Mouse (Mus musculus) left cerebral cortex, postnatal 36 days (tissue): ENCODE measurements around the gene Bglap2. TPM values are rescaled to one million over a fixed set of nuclear protein-coding genes. Genes with fewer than 3 reads are reported as not detected.
A peak's percentile ranks its signal among the peaks of the same experiment; 100 is the strongest.

Source experiments
- DNase-seq, 2 experiments: peaks; one replicate each; pipeline ENCODE4 v3.0.0; 2021 to 2022; ENCODE audit warnings: low spot score in 2 of 2, mixed read lengths in 1 of 2
- intact Hi-C: fragments of 180-260 bp; cut with DNase I; formaldehyde crosslinking; loops from one replicate; pipeline ENCODE4 v1.15.1; 2025
- total RNA-seq, 2 experiments: library from RNA; stranded (reverse); gene quantifications; 2 replicates each; pipeline ENCODE4 v1.2.3; 2021

Gene Bglap2
- total RNA-seq, 2 experiments from 2014 or later = 2.6 to 2.7 TPM

DNA sequence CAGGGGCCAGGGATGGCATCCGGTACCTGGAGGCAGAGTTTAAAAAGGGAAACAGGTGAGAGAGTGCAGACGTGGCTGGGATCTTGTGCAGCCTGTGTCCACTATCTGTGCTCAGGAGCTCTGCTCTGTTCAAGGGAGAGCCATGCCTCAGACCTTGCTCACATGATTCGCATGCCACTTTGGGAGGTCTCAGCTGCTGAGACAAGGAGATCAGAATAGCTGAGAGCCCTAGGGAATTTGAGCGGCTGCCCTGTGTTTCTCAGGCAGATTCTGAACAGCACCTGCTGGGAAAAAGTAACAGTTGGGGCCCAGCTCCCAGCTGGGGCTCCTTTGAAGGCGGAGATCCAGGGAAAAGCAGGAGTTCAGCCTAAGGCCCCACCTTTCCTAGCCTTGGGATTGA, 18.9 kb downstream of the Bglap2 start:
- no peak for DNase-seq
- intact Hi-C loops = no loop called here

DNA sequence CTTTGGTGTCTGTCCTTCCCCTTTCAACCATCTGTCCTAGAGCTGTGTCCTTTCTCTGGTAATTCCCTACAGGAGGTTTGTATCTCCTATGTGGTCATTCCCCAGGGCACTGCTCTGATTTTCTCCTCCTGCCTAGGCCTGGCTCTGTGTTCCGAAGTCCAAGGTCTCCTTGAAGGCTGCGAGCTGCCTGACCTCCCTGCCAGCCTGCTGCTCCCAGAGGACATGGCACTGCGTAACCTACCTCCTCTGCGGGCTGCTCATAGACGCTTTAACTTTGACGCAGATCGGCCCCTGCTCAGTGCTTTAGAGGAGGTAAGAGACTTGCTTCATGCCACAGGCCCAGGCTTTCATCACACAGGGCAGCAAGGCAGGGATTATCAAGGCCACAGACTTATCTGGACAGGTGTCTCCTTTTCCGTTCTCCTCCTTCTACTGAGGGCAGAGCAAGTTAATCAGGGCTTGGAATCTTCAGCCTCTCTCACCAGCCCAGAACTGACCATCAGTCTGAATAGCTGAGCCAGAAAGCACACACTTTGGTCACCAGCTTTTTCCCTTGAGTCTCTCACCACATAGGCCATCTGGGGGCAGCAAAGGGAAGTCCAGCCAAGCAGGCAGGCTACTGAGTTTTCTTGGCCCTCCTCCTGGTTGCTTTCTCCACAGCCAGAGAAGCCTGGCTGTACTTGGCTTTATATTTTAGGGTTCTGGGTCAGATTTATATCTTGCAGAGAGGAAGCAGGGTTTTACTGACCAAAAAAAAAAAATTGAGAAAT, 23.9 kb downstream of the Bglap2 start:
- intact Hi-C loops = loop anchor here (5.0 kb wide), 1 partner anchor 42 kb away; no protein-coding TSS in a partner anchor
- DNase-seq = no peak

DNA sequence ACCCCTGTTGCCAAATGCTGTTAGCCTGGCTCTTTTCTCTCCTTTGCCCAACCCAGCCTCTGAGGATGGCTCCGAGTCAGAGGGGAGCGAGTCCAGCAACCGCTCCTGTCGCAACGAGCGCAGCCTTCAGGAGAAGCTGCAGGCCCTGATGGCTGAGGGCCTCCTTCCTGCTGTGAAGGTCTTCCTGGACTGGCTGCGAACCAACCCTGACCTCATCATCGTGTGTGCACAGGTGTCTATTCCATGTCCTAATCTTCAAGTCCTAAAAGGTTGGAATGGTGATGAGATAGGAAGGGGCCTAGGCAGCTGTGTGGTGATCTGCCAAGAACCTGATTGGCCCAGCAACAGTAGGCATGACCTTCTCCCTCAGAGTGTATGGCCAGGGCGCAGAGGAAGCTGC, 25.6 kb downstream of the Bglap2 start:
- no peak for DNase-seq
- intact Hi-C loops = loop anchor here (5.0 kb wide), 1 partner anchor 41 kb away; no protein-coding TSS in a partner anchor

- intact Hi-C loops = loop anchor here (5.0 kb wide), 1 partner anchor 38 kb away; no protein-coding TSS in a partner anchor
- DNase-seq = no peak
Measured at GRCm38 (mm10) chr3:88350732-88351131, 27.8 kb downstream of the Bglap2 start.

DNA sequence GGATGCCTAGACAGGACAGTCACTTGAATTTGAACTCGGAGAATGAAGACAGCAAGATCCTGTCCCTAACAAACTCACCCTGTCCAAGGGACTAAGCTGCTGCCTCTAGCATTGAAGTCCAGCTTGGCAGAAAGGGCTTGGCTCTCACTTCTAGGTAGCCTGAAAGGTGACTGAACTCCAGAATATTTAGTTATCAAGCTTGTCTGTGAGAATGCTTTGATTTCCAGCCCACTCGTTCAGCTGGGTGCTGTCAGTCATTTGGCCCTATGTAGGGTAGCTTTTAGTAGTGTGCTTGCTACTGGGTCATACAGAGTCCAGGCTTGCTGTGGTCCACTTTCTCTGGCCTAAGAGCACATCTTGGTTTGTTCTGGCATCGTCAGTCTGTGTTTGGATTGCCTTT, 39.5 kb downstream of the Bglap2 start:
- DNase-seq = no peak
- intact Hi-C loops = loop anchor here (5.0 kb wide), 1 partner anchor 42 kb away; the partner anchor contains the start of genes Cct3 and Tsacc

GRCm38 (mm10) chr3:88338316-88338715, 40.2 kb downstream of the Bglap2 start:
- no peak for DNase-seq
- intact Hi-C loops = loop anchor here (5.0 kb wide), 1 partner anchor 41 kb away; the partner anchor contains the start of genes Cct3 and Tsacc

DNA sequence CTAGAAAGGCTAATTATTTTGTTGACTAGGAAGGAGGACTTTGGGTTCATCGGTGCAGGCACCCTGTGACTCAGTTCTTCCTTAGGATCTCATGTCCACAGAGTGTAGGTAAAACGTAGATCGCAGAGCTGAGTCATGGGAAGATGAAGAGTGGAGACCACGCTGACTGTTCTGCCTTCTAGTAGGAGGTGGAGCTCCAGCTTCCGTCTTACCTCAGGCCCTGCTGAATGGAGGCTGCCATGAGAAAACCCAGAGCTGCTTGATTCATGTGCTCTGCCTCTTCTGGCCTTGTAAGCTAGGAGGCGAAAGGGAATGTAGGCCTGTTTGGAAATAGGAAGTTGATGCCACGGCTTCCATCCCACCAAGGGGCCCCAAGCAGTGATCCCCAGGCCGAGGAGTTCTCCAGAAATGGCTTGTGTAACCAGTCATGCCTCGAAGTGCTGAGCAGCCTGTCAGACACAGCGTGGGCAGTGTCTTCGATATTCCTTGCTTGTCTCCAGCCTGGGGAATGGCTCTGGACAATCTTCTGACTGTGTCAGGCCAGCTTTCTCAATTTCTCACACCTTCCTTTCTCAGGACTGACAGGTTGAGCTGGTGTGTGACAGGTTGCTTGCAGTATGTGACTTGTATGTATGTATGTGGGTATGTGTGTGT, 41.0 kb downstream of the Bglap2 start:
- intact Hi-C loops = loop anchor here (5.0 kb wide), 1 partner anchor 40 kb away; the partner anchor contains the start of genes Cct3 and Tsacc
- DNase-seq = peak; percentile 54 to 59

DNA sequence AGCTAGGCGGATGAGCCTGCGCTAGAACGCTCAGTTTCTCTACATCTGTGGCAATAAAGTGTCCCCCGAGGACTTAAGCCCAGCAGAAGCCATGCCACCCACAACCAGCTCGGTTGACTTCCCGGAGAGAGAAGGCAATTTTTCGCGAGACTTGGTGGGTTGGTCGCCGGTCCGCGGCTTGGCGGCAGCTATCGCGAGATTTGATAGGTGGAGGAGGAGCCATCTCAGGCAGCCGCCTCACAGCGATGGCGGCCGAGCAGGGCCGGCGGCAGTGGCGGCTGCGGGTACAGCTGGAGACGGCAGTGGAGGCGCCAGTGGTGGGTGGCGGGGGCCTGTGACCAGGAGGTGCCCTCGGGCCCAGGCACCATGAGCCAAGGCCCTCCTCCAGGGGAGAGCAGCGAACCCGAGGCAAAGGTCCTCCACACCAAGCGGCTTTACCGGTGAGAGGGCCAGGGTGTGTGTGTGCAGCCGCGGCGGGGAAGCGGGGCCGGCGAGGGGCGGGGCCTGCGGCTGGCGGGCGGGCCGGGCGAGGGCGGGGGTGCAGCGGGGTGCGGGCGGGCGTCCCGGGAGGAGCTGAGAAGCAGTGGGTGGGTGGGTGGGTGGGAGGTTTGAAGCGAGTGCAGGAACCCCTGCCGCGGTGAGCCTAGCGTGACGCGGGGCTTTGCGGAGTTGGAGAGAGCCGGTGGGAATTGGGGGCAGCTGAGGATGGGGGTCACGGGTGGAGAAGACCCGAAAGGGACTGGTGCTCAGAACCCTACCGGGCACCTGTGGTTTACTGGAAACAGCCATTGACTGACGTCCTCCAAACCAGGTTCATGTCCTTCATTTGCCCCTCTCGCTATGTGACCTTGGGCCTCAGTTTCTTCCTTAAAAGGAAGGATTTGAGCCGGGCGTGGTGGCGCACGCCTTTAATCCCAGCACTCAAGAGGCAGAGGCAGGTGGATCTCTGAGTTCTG, 42.2 kb downstream of the Bglap2 start, which contains the start of the genes Tmem79 and Smg5:
Gene Tmem79 (minus strand): TSS at position 91 of the 956 bp plus-strand sequence.
Gene Smg5 (plus strand): TSS at position 203 of the 956 bp plus-strand sequence.
- intact Hi-C loops = loop anchor here (5.0 kb wide), 1 partner anchor 39 kb away; the partner anchor contains the start of genes Cct3 and Tsacc
- peak; percentile 97 for DNase-seq

GRCm38 (mm10) chr3:88335436-88336053, 43.0 kb downstream of the Bglap2 start:
- intact Hi-C loops = loop anchor here (5.0 kb wide), 1 partner anchor 38 kb away; the partner anchor contains the start of genes Cct3 and Tsacc
- no peak for DNase-seq

- intact Hi-C loops = loop anchor here (5.0 kb wide), 1 partner anchor 38 kb away; the partner anchor contains the start of genes Cct3 and Tsacc
- no peak for DNase-seq
Measured at GRCm38 (mm10) chr3:88334902-88335435, 43.5 kb downstream of the Bglap2 start.

DNA sequence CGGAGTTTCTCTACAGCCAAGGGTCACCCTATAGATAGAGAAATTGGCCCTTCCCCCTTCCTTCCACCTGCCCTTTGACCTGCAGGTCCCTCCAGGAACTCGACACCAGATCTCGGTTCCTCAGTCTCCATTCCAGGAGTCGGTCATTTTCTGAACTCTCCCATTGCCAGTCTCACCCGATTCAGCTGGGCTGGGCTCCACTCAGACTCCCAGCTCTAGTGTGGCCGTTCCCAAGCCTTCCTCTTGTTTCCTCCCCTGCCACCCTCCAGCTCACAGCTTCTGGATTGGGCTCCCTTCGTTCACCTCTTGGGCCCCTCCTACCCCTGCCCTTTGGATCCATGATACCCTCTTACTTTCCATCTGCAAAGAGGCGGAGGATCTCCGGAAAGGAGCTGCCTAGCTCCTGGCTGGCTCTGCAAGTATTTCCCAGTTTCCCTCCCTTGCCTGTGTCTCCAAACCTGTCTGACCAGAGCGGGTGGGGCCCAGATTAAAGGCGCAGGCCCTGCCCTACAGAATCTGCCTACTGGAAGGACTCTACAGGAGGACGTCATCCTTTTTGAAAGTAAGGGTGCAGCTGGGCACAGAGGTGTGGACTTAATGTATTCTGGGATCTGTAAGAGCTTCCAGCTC, 44.4 kb downstream of the Bglap2 start:
- no peak for DNase-seq
- intact Hi-C loops = no loop called here

GRCm38 (mm10) chr3:88331282-88331681, 47.2 kb downstream of the Bglap2 start:
- DNase-seq = no peak
- intact Hi-C loops = no loop called here

GRCm38 (mm10) chr3:88328956-88329355, 49.5 kb downstream of the Bglap2 start:
- intact Hi-C loops = no loop called here
- DNase-seq = no peak

Other genes starting within 250 kb of the Bglap2 start
- gene Mef2d, start 236.3 kb downstream of the Bglap2 start, total RNA-seq = 100 to 1,000 TPM; 203 to 231 TPM
- gene Rhbg, start 124.0 kb downstream of the Bglap2 start, total RNA-seq = not detected
- under 1 TPM; 0.45 to 0.52 TPM for gene Gm38392, start 91.5 kb downstream of the Bglap2 start, total RNA-seq
- gene Tsacc, start 81.7 kb downstream of the Bglap2 start, total RNA-seq = 1 to 10 TPM; 2.3 to 6.0 TPM
- gene Cct3, start 81.6 kb downstream of the Bglap2 start, total RNA-seq = 100 to 1,000 TPM; 170 TPM
- gene Glmp, start 53.7 kb downstream of the Bglap2 start, total RNA-seq = 100 to 1,000 TPM in 1 of 2 experiments, 10 to 100 TPM in 1; 90.8 to 101 TPM
- 1 to 10 TPM in 1 of 2 experiments, under 1 TPM in 1; 0.41 to 1.8 TPM for gene Tmem79, start 42.6 kb downstream of the Bglap2 start, total RNA-seq
- 10 to 100 TPM; 68.3 to 82.9 TPM for gene Smg5, start 42.4 kb downstream of the Bglap2 start, total RNA-seq
- gene Paqr6, start 14.1 kb downstream of the Bglap2 start, total RNA-seq = 1 to 10 TPM; 6.9 to 8.4 TPM
- gene Bglap3, start 6.0 kb downstream of the Bglap2 start, total RNA-seq = 1 to 10 TPM in 1 of 2 experiments, not detected in 1; 1.8 TPM
- gene Bglap, start 5.8 kb upstream of the Bglap2 start, total RNA-seq = 1 to 10 TPM in 1 of 2 experiments, not detected in 1; 1.8 TPM
- gene Pmf1, start 31.6 kb upstream of the Bglap2 start, total RNA-seq = 1 to 10 TPM; 6.0 to 7.3 TPM
- 10 to 100 TPM; 77.1 to 84.0 TPM for gene Slc25a44, start 46.4 kb upstream of the Bglap2 start, total RNA-seq
- 10 to 100 TPM; 52.2 to 66.7 TPM for gene Sema4a, start 82.5 kb upstream of the Bglap2 start, total RNA-seq
- 10 to 100 TPM; 47.1 to 57.3 TPM for gene Lmna, start 131.3 kb upstream of the Bglap2 start, total RNA-seq
- 1 to 10 TPM; 2.6 to 2.9 TPM for gene Mex3a, start 153.7 kb upstream of the Bglap2 start, total RNA-seq
- gene Rab25, start 169.6 kb upstream of the Bglap2 start, total RNA-seq = not detected
- gene Lamtor2, start 174.4 kb upstream of the Bglap2 start, total RNA-seq = 100 to 1,000 TPM; 103 to 106 TPM
- gene Ubqln4, start 175.1 kb upstream of the Bglap2 start, total RNA-seq = 100 to 1,000 TPM; 129 to 137 TPM
- gene Ssr2, start 197.2 kb upstream of the Bglap2 start, total RNA-seq = 10 to 100 TPM; 90.4 to 94.5 TPM
- 100 to 1,000 TPM; 250 to 281 TPM for gene Arhgef2, start 227.3 kb upstream of the Bglap2 start, total RNA-seq